Mouse (Mus musculus) kidney, postnatal 0 days (tissue): ENCODE measurements around the gene Nckap5. TPM values are rescaled to one million over a fixed set of nuclear protein-coding genes. Genes with fewer than 3 reads are reported as not detected.
A peak's percentile ranks its signal among the peaks of the same experiment; 100 is the strongest.

Source experiments
- ATAC-seq: fragments of 200-750 bp; cut with Nextera tagmentation; replicated peaks from 2 replicates; pipeline ENCODE4 v1.8.0; 2017; ENCODE audit warnings: low read depth, moderate number of reproducible peaks, moderate TSS enrichment, moderate library complexity; ENCODE audit not compliant: low FRiP score
- DNase-seq: peaks from one replicate; pipeline ENCODE4 v3.0.0-alpha.2; 2016; ENCODE audit warnings: low spot score
- H3K27ac ChIP-seq: fragments of 300-500 bp; sonication (generic); 2 replicates; pipeline ENCODE4 v1.5.1; 2014; ENCODE audit warnings: mild to moderate bottlenecking
- H3K27me3 ChIP-seq: fragments of 300-500 bp; sonication (generic); 2 replicates; pipeline ENCODE4 v1.6.1; 2014; ENCODE audit warnings: low read length, mixed read lengths; ENCODE audit not compliant: insufficient read depth
- H3K36me3 ChIP-seq: fragments of 300-500 bp; sonication (generic); 2 replicates; pipeline ENCODE4 v1.6.1; 2014; ENCODE audit warnings: low read length, mixed read lengths; ENCODE audit not compliant: insufficient read depth
- H3K4me1 ChIP-seq: fragments of 300-500 bp; sonication (generic); replicated peaks from 2 replicates; pipeline ENCODE4 v1.6.1; 2014; ENCODE audit warnings: antibody characterized with exemption, low read length, mixed read lengths; ENCODE audit not compliant: insufficient read depth
- H3K4me2 ChIP-seq: fragments of 300-500 bp; sonication (generic); 2 replicates; pipeline ENCODE4 v1.6.1; 2014; ENCODE audit warnings: mild to moderate bottlenecking, low read length, moderate library complexity, mixed read lengths
- H3K4me3 ChIP-seq: fragments of 300-500 bp; sonication (generic); replicated peaks from 2 replicates; pipeline ENCODE4 v1.5.1; 2014; ENCODE audit warnings: low read depth, low read length
- H3K9ac ChIP-seq: fragments of 300-500 bp; sonication (generic); 2 replicates; pipeline ENCODE4 v1.6.1; 2014; ENCODE audit warnings: low read depth, low read length
- H3K9me3 ChIP-seq: fragments of 300-500 bp; sonication (generic); replicated peaks from 2 replicates; pipeline ENCODE4 v1.6.1; 2016; ENCODE audit warnings: low read length, inconsistent platforms, mixed read lengths
- CTCF ChIP-seq: IDR thresholded peaks from 2 replicates; pipeline ENCODE4 v1.5.1; 2016; ENCODE audit warnings: antibody characterized with exemption, low read depth, mild to moderate bottlenecking, moderate library complexity
- WGBS: fragments of 180-500 bp; shearing (Covaris S2); extraction: QIAGEN DNeasy Blood & Tissue Kit; methylation state at CpG from one replicate; pipeline ENCODE4 v1.1.7; 2014; 5-methylcytosine and 5-hydroxymethylcytosine counted together
- polyA plus RNA-seq: library from polyadenylated mRNA; unstranded; fragments of >200 nt; fragmentation: Nextera tagmentation; extraction: Ambion mirVana; gene quantifications from 2 replicates; pipeline ENCODE4 v1.2.1, GENCODE M21; 2015

Nckap5 gene
- polyA plus RNA-seq, 1 experiment from 2014 or later = 4.0 TPM

- Histone ChIP-seq H3K9me3 (no peaks in the 10 kb centered on the region), H3K27ac (no peak overlapping the region), H3K36me3 (no peaks in the 10 kb centered on the region), H3K27me3 (no peaks in the 10 kb centered on the region), H3K4me1 (no peaks in the 10 kb centered on the region), H3K4me3 (no peak overlapping the region), H3K9ac (no peak overlapping the region), H3K4me2 (no peak overlapping the region)
- 41% methylated on average over 4 of the region's 4 CpGs for WGBS
- no peak for TF ChIP-seq CTCF
- DNase-seq = no peak
- ATAC-seq = no peak
Observed at GRCm38 (mm10) chr1:126600596-126600995, 230.0 kb downstream of the Nckap5 start.

- DNase-seq (peak; percentile 70), ATAC-seq (peak; percentile 56; the same call in 1 of the 2 replicates)
- Histone ChIP-seq H3K4me1 (no peaks in the 10 kb centered on the region), H3K27ac (no peak overlapping the region), H3K27me3 (no peaks in the 10 kb centered on the region), H3K9me3 (no peaks in the 10 kb centered on the region), H3K36me3 (no peaks in the 10 kb centered on the region), H3K4me3 (no peak overlapping the region), H3K4me2 (no peak overlapping the region), H3K9ac (no peak overlapping the region)
- WGBS = 19% methylated on average over 3 of the region's 3 CpGs
- TF ChIP-seq CTCF = no peak
Observed at GRCm38 (mm10) chr1:126597376-126597775, 233.2 kb downstream of the Nckap5 start.

DNA sequence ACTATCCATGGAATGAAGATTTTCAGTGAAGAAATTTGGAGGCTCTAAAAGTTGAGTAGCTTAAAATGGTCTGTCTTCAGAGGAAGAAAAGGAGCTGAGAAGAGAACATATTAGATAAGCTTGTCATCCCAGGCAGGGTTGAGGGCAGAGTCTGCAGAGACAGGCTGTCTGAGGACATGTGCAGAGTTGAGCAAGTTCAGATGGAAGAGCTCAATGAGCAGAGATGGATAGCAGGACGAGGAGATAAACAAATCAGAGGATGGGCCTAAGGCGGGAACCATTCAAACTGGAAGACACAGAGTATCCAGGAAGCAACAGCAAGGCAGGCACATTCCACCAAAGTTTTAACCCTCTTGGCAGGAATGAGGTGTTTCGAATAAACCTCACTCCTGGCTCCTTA is 235.8 kb downstream of the Nckap5 start:
- no peak overlapping the region for H3K4me2 ChIP-seq
- no peaks in the 10 kb centered on the region for H3K36me3 ChIP-seq
- no peaks in the 10 kb centered on the region for H3K27me3 ChIP-seq
- DNase-seq = no peak
- ATAC-seq = no peak
- no peak for TF ChIP-seq CTCF
- no peaks in the 10 kb centered on the region for H3K4me1 ChIP-seq
- no peak overlapping the region for H3K27ac ChIP-seq
- WGBS = 82% methylated on average over 3 of the region's 3 CpGs
- H3K9ac ChIP-seq = no peak overlapping the region
- no peaks in the 10 kb centered on the region for H3K9me3 ChIP-seq
- H3K4me3 ChIP-seq = no peak overlapping the region

DNA sequence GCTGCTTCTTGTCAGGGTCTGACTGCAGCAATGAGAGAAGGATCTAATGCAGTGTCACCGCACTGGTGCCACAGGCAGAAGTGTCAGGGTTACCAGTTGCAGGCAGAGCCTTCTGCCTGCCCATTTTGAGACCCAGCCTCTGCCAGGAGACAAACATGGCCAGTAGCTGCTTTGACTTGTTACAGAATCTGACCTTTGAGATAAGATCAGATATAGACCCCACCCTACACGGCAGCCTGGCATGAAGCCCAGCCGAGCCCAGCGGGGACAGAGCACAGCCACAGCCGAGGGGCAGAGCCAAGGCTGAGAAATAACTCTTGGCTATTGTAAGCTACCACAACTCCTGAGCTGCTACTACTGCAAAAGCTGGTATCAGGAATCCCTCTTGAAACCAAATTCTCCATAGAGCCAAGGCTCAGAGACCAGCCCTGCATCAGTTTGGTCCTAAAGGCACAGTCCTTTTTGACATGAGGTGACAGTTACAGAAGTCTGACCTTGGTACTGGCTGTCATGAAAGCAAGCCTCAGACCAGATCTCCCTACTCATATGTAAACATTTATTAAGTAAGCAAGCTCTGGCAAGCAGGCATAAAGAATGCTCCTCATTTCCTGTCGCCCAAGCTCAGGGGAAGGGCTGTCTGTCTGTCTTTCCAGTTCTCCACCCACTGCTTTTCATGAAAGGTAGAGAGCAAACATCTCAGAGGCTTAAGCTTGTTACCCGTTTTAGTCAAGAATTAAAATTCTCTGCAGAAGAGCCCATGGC is 237.4 kb downstream of the Nckap5 start:
- Histone ChIP-seq H3K27me3 (no peaks in the 10 kb centered on the region), H3K4me2 (no peak overlapping the region), H3K9ac (no peak overlapping the region), H3K4me3 (no peak overlapping the region), H3K4me1 (no peaks in the 10 kb centered on the region), H3K36me3 (no peaks in the 10 kb centered on the region), H3K9me3 (no peaks in the 10 kb centered on the region), H3K27ac (no peak overlapping the region)
- DNase-seq (no peak), ATAC-seq (0 out of 2 replicates have a peak, but pooled peaks have one; percentile 26)
- TF ChIP-seq CTCF = no peak
- 44% methylated on average over 7 of the region's 7 CpGs for WGBS

DNA sequence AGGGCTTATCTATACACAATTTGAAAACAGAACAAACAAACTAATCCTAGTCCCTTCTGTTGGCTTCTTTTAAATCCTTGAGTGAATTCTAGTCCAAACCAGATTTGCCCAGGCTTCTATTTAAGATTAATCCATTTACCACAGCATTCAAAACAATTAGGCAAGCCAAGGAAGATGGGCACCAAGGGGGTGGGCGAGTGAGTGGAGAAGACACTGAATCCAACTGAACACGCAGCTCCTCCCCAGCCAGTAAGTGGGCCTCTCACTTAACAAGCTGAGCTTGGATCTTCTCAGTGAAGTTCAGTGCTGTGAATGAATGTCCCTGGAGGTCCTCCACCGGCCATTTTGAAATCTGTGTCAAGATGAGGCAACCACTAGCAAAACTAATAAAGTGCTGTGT is 239.7 kb downstream of the Nckap5 start:
- no peak for TF ChIP-seq CTCF
- ATAC-seq (no peak), DNase-seq (no peak)
- no peak overlapping the region for H3K9ac ChIP-seq
- H3K27ac ChIP-seq = no peak overlapping the region
- no peaks in the 10 kb centered on the region for H3K27me3 ChIP-seq
- H3K4me1 ChIP-seq = no peaks in the 10 kb centered on the region
- H3K4me2 ChIP-seq = no peak overlapping the region
- H3K4me3 ChIP-seq = no peak overlapping the region
- 94% methylated on average over 3 of the region's 3 CpGs for WGBS
- H3K9me3 ChIP-seq = no peaks in the 10 kb centered on the region
- no peaks in the 10 kb centered on the region for H3K36me3 ChIP-seq

DNA sequence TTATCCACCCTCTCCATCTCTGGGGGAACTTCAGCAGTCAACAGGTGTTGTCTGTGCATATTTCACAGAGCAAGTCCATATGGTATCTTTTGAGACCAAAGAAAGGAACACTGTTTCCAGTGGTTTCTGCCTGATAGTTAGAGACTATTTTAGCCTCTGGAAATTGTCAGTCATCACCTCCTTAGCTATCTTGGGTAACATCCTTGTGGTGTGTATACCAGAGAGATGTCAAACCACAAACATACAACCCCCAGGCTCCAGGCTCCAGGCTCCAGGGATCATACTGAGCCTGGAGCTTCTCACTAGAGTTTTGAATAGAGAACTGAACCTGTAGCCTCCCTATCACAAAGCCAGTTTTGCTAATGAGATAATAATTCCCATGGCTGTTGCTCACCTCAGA is 252.4 kb downstream of the Nckap5 start:
- Histone ChIP-seq H3K36me3 (no peaks in the 10 kb centered on the region), H3K27ac (no peak overlapping the region), H3K4me2 (no peak overlapping the region), H3K27me3 (no peaks in the 10 kb centered on the region), H3K9ac (no peak overlapping the region), H3K4me3 (no peak overlapping the region), H3K4me1 (no peaks in the 10 kb centered on the region), H3K9me3 (no peaks in the 10 kb centered on the region)
- no peak for ATAC-seq
- no peak for DNase-seq
- no peak for TF ChIP-seq CTCF

GRCm38 (mm10) chr1:126574295-126574694 is 256.3 kb downstream of the Nckap5 start:
- Histone ChIP-seq H3K36me3 (no peaks in the 10 kb centered on the region), H3K9me3 (no peaks in the 10 kb centered on the region), H3K4me1 (no peaks in the 10 kb centered on the region), H3K4me3 (no peak overlapping the region), H3K4me2 (no peak overlapping the region), H3K27ac (no peak overlapping the region), H3K9ac (no peak overlapping the region), H3K27me3 (no peaks in the 10 kb centered on the region)
- ATAC-seq (no peak), DNase-seq (no peak)
- 74% methylated on average over 9 of the region's 9 CpGs for WGBS
- TF ChIP-seq CTCF = no peak
